Mouse (Mus musculus) left cerebral cortex, adult 6 months (tissue): ENCODE data around the gene Olfr19. TPM values are rescaled to one million over a fixed set of nuclear protein-coding genes. Genes with fewer than 3 reads are reported as not detected.

Experiments
- long read RNA-seq, 2 experiments: library from polyadenylated mRNA; unstranded; transcript quantifications; one replicate each; pipeline ENCODE4 v2.0.0; 2019 to 2020
- polyA plus RNA-seq: library from polyadenylated mRNA; unstranded; fragments of <200 nt; fragmentation: Nextera tagmentation; gene quantifications from 2 replicates; pipeline ENCODE4 v1.2.3, GENCODE M21; 2021

Olfr19 gene
- polyA plus RNA-seq = not detected in 2 replicates
- long read RNA-seq, experiment 1 = 0 reads
- long read RNA-seq, experiment 2 = 0 reads

GRCm38 (mm10) chr16:16676305-16676704 is at the start of gene Olfr19:
Olfr19 (minus strand) TSS chr16:16676405.

Other genes starting within 250 kb of the Olfr19 start
- 3.2 and 3.8 TPM in 2 replicates for gene Fgd4, start 75.9 kb downstream of the Olfr19 start, polyA plus RNA-seq
- gene Spag6l, start 153.1 kb upstream of the Olfr19 start, polyA plus RNA-seq = 6.6 and 8.1 TPM in 2 replicates
- gene Igll1, start 187.6 kb upstream of the Olfr19 start, polyA plus RNA-seq = not detected in 2 replicates
- gene Top3b, start 194.3 kb upstream of the Olfr19 start, polyA plus RNA-seq = 18.1 and 25.3 TPM in 2 replicates
- 0.38 and 0.88 TPM in 2 replicates for gene Vpreb1, start 194.4 kb upstream of the Olfr19 start, polyA plus RNA-seq
- gene Ppm1f, start 220.1 kb upstream of the Olfr19 start, polyA plus RNA-seq = 6.7 and 7.4 TPM in 2 replicates